Mouse (Mus musculus) ES-E14 (cell line): ENCODE results near the gene Tnfsf4.

Source experiments
- CHD2 ChIP-seq: IDR thresholded peaks from 2 replicates; pipeline ENCODE4 v1.6.1; 2014; ENCODE audit warnings: mild to moderate bottlenecking, low read depth, low read length, inconsistent platforms
- MAFK ChIP-seq: IDR thresholded peaks from 2 replicates; pipeline ENCODE4 v1.6.1; 2014; ENCODE audit warnings: mild to moderate bottlenecking, low read depth, low read length, inconsistent platforms; ENCODE audit not compliant: insufficient read depth
- ZC3H11A ChIP-seq: IDR thresholded peaks from 2 replicates; pipeline ENCODE4 v1.6.1; 2012; ENCODE audit warnings: low read depth, mild to moderate bottlenecking, inconsistent platforms, low read length, borderline replicate concordance
- ZNF384 ChIP-seq: IDR thresholded peaks from 2 replicates; pipeline ENCODE4 v1.6.1; 2012; ENCODE audit warnings: low read depth, low read length, inconsistent platforms

GRCm38 (mm10) chr1:161350981-161351380 lies 44.2 kb upstream of the Tnfsf4 start:
- TF ChIP-seq MAFK: no peak
- TF ChIP-seq CHD2: no peak
- TF ChIP-seq ZNF384: no peak
- TF ChIP-seq ZC3H11A: no peak
